Mouse (Mus musculus): ENCODE data around the gene Olfr384. TPM values are rescaled to one million over a fixed set of nuclear protein-coding genes. Genes with fewer than 3 reads are reported as not detected.
"Not testable (repeated sequence)": the region's sequence is repeated elsewhere in the genome, so short reads cannot be mapped to it uniquely, and the experiment has no call there.

Olfr384 gene
- total RNA-seq (2017) = not detected in 2 replicates

DNA sequence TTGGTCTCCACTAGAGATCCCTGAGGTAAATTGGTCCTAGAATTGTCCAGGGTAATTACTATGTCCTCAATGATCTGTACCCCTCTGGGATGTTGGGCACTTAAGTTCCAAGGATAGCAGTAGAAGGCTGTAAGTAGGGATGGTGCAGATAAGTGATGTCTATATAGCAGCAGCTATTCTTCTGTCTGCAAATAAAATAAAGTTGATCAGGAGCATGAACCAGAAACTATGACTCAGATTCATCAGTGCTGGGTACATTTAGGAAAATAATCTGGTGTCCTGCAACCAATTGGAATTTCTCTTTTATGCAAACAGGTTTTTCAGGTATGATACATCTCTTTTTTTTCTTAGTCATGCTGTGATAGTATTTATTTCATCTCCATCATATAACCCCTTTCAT, at the start of gene Olfr384:
Gene Olfr384 (plus strand): TSS at position 301 of the 400 bp plus-strand sequence.
- no peak for ATAC-seq (replicated peaks; ENCODE audit: low read depth, poor library complexity, severe bottlenecking)

DNA sequence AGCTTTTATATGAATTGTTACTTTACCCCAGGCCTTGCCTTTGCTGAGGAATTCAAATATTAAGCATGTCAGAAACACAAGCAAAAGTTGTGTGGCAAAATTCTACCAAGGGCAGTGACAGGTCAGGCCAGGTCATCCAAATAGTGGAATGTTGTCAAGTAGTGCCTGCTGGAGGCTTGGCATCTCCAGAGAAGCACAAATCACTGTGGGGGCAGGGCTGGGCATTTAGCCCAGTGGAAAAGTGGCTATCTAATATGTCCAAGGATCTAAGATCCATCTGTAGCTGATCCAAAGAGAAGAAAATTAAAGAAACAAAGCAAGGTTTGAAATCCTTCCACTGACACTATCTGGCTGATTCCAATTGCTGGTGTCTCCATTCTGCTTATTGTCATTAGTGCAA, 18.5 kb upstream of the Olfr384 start:
- no peak for ATAC-seq (replicated peaks; ENCODE audit: low read depth, poor library complexity, severe bottlenecking)

DNA sequence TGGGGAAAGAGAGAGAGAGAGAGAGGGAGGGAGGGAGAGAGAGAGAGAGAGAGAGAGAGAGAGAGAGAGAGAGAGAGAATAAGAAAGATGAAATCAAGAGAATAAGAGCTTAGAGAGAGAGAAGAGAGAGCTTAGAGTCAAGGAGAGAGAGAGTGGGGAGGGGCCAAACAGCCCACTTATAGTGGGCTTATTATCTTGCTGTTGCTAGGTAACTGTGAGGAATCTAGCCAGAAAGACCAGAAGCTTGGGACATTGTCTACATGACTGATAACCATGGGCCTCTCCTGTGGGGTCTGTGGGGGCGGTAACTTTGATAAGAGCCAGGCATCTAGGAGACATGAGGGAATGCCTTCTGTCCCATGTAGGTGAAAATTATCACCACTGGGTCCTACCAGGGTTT, 15.2 kb upstream of the Olfr384 start:
- ATAC-seq (replicated peaks; ENCODE audit: low read depth, poor library complexity, severe bottlenecking) = not testable (repeated sequence)

DNA sequence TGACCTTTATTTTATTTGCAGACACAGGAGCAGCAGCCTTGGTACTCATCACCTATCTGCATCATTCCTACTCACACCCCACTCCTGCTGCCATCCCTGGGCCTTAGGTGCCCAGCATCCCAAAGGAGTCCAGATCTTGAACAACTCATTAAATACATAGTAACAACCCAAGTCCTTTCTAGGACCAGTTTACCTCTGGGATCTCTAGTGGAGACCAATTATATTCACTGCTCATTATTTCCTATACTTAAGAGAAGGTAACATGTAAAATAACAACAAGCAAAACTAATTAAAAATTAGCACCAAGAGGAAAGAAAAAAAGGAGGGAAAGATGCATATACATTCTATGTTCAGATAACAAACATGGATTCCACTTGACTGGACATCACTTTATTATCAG, 5.5 kb upstream of the Olfr384 start, which contains the start of gene Olfr385:
Gene Olfr385 (minus strand): TSS at position 101 of the 400 bp plus-strand sequence.
- ATAC-seq (replicated peaks; ENCODE audit: low read depth, poor library complexity, severe bottlenecking) = no peak

Other genes starting within 250 kb of the Olfr384 start
- not detected in 2 replicates for gene Olfr20, start 247.8 kb upstream of the Olfr384 start, total RNA-seq (2017)
- gene Olfr376, start 227.3 kb upstream of the Olfr384 start, total RNA-seq (2017) = not detected in 2 replicates
- gene Olfr1, start 199.0 kb upstream of the Olfr384 start, total RNA-seq (2017) = not detected in 2 replicates
- gene Olfr378, start 170.1 kb upstream of the Olfr384 start, total RNA-seq (2017) = not detected in 2 replicates
- not detected in 2 replicates for gene Olfr380, start 141.1 kb upstream of the Olfr384 start, total RNA-seq (2017)
- not detected in 2 replicates for gene Olfr381, start 107.0 kb upstream of the Olfr384 start, total RNA-seq (2017)
- not detected in 2 replicates for gene Olfr382, start 81.4 kb upstream of the Olfr384 start, total RNA-seq (2017)
- not detected in 2 replicates for gene Olfr385, start 5.6 kb upstream of the Olfr384 start, total RNA-seq (2017)
- not detected in 2 replicates for gene Zfp735, start 90.2 kb downstream of the Olfr384 start, total RNA-seq (2017)
- not detected in 2 replicates for gene Olfr389, start 182.1 kb downstream of the Olfr384 start, total RNA-seq (2017)
- not detected in 2 replicates for gene Olfr390, start 184.4 kb downstream of the Olfr384 start, total RNA-seq (2017)
- not detected in 2 replicates for gene Olfr391-ps, start 204.5 kb downstream of the Olfr384 start, total RNA-seq (2017)
- gene Olfr392, start 218.5 kb downstream of the Olfr384 start, total RNA-seq (2017) = not detected in 2 replicates